Mouse (Mus musculus) cerebellum, adult 11 months (tissue): ENCODE data around the gene Gm10338.
A peak's percentile ranks its signal among the peaks of the same experiment; 100 is the strongest.
"Not testable (repeated sequence)": the region's sequence is repeated elsewhere in the genome, so short reads cannot be mapped to it uniquely, and the experiment has no call there.

Source experiments
- DNase-seq: peaks from one replicate; pipeline ENCODE4 v3.0.0; 2022

The Gm10338 gene

GRCm38 (mm10) chr14:7595492-7595891 lies at the start of gene Gm10338:
Gene Gm10338, minus strand, starts transcription at chr14:7595592.
- not testable (repeated sequence) for DNase-seq

GRCm38 (mm10) chr14:7643872-7644271 lies 48.5 kb upstream of the Gm10338 start, which contains the start of gene Gm10128:
Gene Gm10128, minus strand, starts transcription at chr14:7643972.
- not testable (repeated sequence) for DNase-seq

- peak; percentile 9 for DNase-seq
Measured at GRCm38 (mm10) chr14:7568382-7568781, 27.0 kb downstream of the Gm10338 start, which contains the start of gene Gm3558. Gene Gm3558, minus strand, starts transcription at chr14:7568566.

- DNase-seq, result peak; percentile 6
Measured at GRCm38 (mm10) chr14:7567890-7568289, 27.5 kb downstream of the Gm10338 start.

- DNase-seq, result peak; percentile 21
Measured at GRCm38 (mm10) chr14:7567266-7567665, 28.1 kb downstream of the Gm10338 start.
